28 mouse cellular contexts compared by ENCODE assay signal in genomic region chr3:152064166-152064565, GRCm38 (mm10).
"Had no signal": no experiment of that assay in that cellular context is flagged by ENCODE, and none has a peak within 500 bp of the region (broad histone marks: within the 10 kb centered on the region; RNA-seq: fewer than 3 reads in every experiment).

No protein-coding gene starts in this region.

- H3K27ac ChIP-seq: heart, adult 2 months; heart, embryonic 10.5 days; heart, embryonic 13.5 days; heart, embryonic 15.5 days; hindbrain, embryonic 10.5 days; hindbrain, embryonic 12.5 days; hindbrain, embryonic 13.5 days; hindbrain, embryonic 14.5 days; hindbrain, embryonic 15.5 days; hindbrain, postnatal 0 days; intestine, embryonic 15.5 days; kidney, postnatal 0 days; layer of hippocampus, adult 2 months; left cerebral cortex, adult 2 months had no signal

- H3K4me1 ChIP-seq: hindbrain, embryonic 12.5 days; hindbrain, embryonic 15.5 days; intestine, embryonic 15.5 days had no signal

- ATAC-seq: hindbrain, embryonic 16.5 days; hindbrain, postnatal 0 days; inflammation-experienced regulatory T-cells, adult 6 months; intestine, embryonic 15.5 days; intestine, embryonic 16.5 days; intestine, postnatal 0 days had no signal

- H3K36me3 ChIP-seq: heart, embryonic 10.5 days; heart, embryonic 12.5 days; heart, embryonic 13.5 days; heart, embryonic 15.5 days; hindbrain, embryonic 10.5 days; hindbrain, embryonic 12.5 days; hindbrain, embryonic 13.5 days; hindbrain, embryonic 15.5 days; intestine, embryonic 15.5 days had no signal

- H3K9me3 ChIP-seq: heart, embryonic 10.5 days; heart, embryonic 12.5 days; heart, embryonic 13.5 days; heart, embryonic 15.5 days; hindbrain, embryonic 10.5 days; hindbrain, embryonic 12.5 days; hindbrain, embryonic 13.5 days; hindbrain, embryonic 15.5 days; intestine, embryonic 15.5 days had no signal

- H3K27me3 ChIP-seq: hindbrain, embryonic 13.5 days; hindbrain, embryonic 15.5 days; intestine, embryonic 15.5 days had no signal

- H3K9ac ChIP-seq: heart, embryonic 12.5 days; heart, embryonic 13.5 days; heart, embryonic 15.5 days; hindbrain, embryonic 12.5 days; hindbrain, embryonic 13.5 days; hindbrain, embryonic 14.5 days; hindbrain, embryonic 15.5 days; intestine, embryonic 15.5 days had no signal

- DNase-seq: heart, adult 18-20 months; heart, adult 2 months; heart, postnatal 10 days; heart, postnatal 14 days; heart, postnatal 36 days; heart, postnatal 4 days; kidney, postnatal 10 days; layer of hippocampus, adult 9-11 months; layer of hippocampus, postnatal 36 days had no signal

- H3K4me2 ChIP-seq: heart, embryonic 11.5 days; heart, embryonic 12.5 days; heart, embryonic 13.5 days; heart, embryonic 15.5 days; hindbrain, embryonic 12.5 days; hindbrain, embryonic 13.5 days; hindbrain, embryonic 14.5 days; hindbrain, embryonic 15.5 days; intestine, embryonic 15.5 days had no signal

- H3K4me3 ChIP-seq: heart, adult 2 months; heart, embryonic 10.5 days; heart, embryonic 12.5 days; heart, embryonic 13.5 days; heart, embryonic 15.5 days; hindbrain, embryonic 10.5 days; hindbrain, embryonic 12.5 days; hindbrain, embryonic 13.5 days; hindbrain, embryonic 15.5 days; intestine, embryonic 15.5 days; layer of hippocampus, adult 2 months; left cerebral cortex, adult 2 months had no signal
